Mouse (Mus musculus) activated CD4-positive, CD25-positive, alpha-beta regulatory T cell, adult 4 months (primary cell): Measurements from ENCODE around the gene Mccc1. TPM values are rescaled to one million over a fixed set of nuclear protein-coding genes. Genes with fewer than 3 reads are reported as not detected.

ENCODE experiments used
- ATAC-seq: one replicate; pipeline ENCODE4 v1.8.0; 2017
- polyA plus RNA-seq, 2 experiments: library from polyadenylated mRNA; unstranded; fragments of 100-300 nt; shearing (Covaris generic); gene quantifications; one replicate each; pipeline ENCODE4 v1.2.1; 2017

Mccc1 gene
- polyA plus RNA-seq, result 10 to 100 TPM; 12.8 to 20.5 TPM

DNA sequence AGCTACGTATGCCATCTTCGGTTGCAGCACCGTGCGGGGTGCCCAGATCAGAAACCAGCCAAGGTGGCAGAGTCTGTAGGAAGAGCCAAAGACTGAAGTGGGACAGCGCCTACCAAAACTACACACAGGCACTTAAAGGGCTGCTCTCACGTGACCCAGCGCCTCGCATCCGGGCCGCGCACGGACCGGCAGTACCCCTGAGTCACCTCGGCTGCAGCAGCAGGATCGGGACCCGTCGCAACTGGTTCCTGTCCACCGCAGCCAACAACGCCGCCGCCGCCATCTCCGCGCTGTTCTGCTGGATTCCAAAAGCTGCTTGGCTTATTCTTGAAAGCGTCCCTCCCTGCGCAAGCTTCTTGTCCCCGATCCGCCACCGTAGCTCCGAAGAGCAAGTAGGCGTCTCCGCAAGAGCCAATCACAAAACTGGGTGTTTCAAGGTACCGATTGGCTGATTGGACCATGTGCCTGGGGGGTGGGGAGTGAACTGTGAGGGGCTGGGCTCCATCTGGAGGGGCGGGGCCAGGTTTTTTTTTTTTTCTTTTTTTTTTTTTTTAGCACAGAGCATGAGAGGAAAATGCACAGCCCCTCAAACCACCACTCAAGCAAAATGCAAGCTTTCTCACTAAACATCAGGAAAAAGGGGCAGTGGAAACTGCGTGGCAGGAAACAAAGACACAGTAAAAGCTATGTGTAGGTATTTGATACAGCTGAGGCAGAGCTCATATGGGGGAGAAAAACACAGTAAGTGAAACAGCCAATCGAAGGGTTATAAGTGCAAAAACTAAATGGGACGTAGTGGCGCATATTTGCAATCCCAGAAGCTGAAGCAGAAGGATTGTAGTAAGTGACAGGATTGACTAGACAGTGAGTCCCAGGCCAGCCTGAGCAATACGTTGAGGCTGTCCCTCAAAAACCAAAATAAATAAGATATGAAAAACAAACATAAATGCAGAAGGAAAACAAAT lies at the start of gene Mccc1:
TSS of gene Mccc1 (minus strand) at position 404 of the 965 bp plus-strand sequence.
- peak; percentile 97 for ATAC-seq

DNA sequence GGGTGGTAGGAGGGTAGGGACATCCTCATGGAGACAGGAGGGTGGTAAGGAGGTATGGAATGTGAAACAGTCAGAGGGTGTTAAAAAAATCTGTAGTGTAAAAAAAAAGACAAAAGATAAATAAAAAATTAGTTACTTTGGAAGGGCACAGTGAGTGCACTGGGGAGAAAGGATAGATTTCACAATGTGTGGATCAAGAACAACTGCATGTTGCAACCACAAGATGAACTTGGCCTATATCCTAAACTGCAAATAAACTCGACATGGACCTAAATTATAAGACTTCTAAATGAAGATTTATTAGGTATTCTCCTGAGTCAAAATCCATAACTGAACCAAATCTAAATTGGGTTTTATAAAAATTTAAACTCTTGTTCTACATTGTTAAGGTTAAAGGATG lies 48.6 kb upstream of the Mccc1 start:
- no peak for ATAC-seq

GRCm38 (mm10) chr3:36045086-36045485 lies 44.6 kb upstream of the Mccc1 start:
- ATAC-seq, result no peak

- ATAC-seq, result no peak
Measured at GRCm38 (mm10) chr3:36044520-36044919, 44.0 kb upstream of the Mccc1 start.

DNA sequence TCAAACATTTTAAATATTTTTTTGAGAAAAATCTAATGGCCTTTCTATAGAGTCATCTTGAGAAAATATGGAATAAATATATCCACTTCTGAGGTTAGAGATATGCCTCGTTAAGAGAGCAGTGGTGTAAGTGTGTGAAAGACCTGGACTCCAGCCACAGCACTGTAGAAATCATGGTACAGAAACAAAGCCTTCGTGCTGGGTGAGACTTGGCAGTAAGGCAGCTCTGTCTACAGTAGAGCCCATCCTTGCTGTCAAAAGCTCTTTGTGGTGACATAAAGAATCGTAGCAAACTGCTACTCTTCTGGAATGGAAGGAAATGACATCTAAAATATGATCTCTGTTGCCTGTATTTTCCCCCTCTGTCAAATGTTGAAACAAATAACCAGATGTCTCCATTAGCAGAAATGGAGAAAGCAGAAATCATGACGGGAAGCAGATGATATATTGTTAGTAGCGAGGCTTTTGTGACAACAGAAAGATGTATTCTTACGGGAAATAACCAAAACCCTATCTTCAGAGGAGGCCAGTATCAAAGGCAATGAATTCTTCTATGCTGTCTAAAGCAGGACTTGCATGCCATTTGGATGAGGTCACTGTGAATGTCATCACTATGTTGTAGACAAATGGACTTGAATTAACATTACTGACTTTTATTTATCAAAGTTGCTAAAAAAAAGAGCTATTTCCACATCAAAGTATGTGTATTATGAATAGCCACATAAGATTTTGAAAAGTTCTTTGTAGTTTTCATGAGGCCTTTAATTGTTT lies 31.4 kb upstream of the Mccc1 start:
- no peak for ATAC-seq

- no peak for ATAC-seq
Measured at GRCm38 (mm10) chr3:36029993-36030392, 29.5 kb upstream of the Mccc1 start.

DNA sequence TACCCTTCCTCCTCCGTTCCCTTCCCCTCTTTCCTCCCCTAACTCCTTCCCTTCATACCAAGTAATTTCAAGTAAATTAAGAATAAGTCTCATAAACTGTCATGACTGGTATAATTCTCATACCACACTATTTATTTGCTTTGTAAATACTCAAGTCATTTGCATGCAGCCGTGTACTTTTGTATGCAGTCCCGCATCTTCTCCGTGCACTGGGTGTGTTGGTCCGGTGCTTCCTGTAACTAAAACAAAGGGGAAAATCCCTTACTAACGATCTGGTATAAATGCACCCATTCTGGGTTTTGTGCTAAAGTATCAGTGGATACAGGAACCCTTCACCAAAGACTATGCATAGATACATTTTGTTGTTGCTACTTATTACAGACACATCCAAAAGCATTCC lies 25.3 kb upstream of the Mccc1 start:
- ATAC-seq, result no peak

GRCm38 (mm10) chr3:36011239-36011638 lies 10.8 kb upstream of the Mccc1 start:
- no peak for ATAC-seq

- no peak for ATAC-seq
Measured at GRCm38 (mm10) chr3:36008411-36009154, 8.1 kb upstream of the Mccc1 start.

DNA sequence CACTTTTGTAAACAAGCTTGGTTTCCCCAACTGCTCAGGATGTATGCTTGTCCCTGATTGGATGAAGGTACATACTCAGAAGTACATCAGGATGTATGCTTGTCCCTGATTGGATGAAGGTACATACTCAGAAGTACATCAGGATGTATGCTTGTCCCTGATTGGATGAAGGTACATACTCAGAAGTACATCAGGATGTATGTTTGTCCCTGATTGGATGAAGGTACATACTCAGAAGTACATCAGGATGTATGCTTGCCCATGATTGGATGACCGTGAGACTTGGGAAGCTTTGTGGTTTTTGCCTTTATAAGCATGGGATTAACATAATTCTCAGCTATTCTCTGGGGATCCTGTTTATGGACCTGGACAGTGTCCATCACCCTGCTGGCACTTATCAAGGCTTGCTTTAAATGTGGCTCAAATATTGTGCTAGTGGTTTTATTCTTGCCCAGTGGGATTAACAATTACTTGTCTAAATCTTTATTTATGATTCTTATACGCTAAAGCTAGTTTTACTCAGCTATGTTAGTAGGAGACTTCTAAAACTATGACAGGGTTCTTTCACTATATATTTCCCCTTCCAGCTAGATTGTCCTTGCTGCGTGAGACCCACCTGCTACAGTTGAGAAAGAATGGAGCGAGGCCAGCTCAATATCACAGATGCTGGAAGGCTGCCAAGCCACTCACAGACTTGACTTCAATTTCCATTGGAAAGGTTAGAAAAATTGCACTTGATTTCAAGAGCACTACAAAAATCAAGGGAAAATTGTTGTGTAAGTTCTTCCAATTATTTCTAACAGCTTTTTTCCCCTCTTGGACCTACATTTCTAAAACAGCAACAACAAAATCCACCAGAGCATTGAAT lies 3.8 kb upstream of the Mccc1 start:
- ATAC-seq, result no peak

- no peak for ATAC-seq
Measured at GRCm38 (mm10) chr3:35994552-35995531, 5.6 kb downstream of the Mccc1 start.

- ATAC-seq, result no peak
Measured at GRCm38 (mm10) chr3:35990715-35991114, 9.8 kb downstream of the Mccc1 start.

GRCm38 (mm10) chr3:35988031-35988430 lies 12.4 kb downstream of the Mccc1 start:
- ATAC-seq, result no peak

DNA sequence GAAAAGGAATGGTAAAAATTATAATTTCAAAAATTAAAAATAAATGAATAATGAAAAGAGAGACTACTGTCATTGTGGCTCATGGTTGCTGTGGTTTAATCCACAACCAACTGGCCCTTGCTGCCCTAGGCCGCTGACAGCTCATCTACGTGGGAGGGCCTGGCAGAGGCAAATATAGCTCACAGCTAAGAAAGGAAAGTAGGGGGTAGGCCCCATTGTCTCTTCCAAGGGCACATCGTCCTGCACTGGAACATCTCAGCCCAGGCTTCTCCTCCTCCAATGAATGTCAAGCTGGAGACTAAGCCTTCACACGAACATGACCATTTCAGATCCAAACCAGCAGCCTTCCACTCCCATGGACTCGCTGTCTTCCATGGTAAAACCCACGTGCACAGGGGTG lies 14.2 kb downstream of the Mccc1 start:
- no peak for ATAC-seq

DNA sequence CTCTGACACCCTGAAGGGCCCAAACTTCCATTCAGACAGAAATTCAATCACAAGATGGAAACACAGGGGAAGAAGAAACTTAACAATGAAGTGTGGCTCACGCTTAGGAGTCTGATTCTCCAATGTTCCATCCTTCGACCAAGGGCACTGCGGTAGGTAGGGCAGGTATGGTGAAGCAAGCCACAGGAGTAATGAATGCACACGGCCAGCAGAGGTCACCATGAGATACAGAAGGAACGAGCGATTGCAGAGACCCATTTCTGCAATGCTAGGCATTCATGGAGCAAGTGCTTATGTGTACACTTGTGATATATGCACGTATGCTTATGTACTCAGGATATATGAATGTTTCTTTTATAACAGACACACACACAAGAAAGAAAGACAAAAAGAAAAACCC lies 26.9 kb downstream of the Mccc1 start:
- ATAC-seq, result peak; percentile 81

DNA sequence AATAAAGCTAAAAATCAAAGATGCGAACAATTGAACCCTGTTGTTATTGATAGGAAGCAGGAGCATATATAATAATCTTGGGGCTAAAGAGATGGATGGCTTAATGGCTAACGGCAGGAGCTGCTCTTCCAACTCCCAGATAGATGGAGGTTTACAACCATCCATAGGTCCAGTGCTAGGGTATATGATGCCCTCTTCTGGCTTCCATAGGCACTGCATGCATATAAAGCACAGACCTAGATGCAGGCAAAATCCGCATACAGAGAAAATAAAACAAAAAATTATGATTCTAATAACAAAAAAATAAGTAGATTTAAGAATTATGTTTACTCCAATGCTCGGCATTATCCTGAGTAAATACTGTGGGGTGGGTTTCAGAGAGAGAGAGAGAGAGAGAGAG lies 27.5 kb downstream of the Mccc1 start:
- no peak for ATAC-seq

DNA sequence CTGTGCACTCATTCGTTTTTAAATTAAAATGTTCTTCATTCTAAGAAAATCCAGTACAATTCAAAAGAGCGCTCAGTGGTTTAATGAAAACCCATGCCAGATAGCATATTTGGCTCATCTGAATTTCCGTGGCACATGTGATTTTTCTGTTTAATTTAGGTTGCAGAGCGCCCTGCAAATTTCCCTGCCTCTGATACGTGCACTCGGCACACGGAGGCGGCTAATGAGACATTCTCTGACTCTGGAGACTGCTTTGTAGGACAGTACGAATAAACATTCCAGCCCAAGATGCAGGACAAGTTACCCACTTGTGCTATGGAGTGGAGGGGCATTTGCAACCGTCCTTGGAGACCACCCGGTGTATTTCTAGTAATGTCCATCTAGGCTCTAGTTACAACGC lies 29.3 kb downstream of the Mccc1 start:
- no peak for ATAC-seq

GRCm38 (mm10) chr3:35970441-35970840 lies 30.0 kb downstream of the Mccc1 start:
- ATAC-seq, result no peak

GRCm38 (mm10) chr3:35967366-35967921 lies 33.0 kb downstream of the Mccc1 start:
- no peak for ATAC-seq

DNA sequence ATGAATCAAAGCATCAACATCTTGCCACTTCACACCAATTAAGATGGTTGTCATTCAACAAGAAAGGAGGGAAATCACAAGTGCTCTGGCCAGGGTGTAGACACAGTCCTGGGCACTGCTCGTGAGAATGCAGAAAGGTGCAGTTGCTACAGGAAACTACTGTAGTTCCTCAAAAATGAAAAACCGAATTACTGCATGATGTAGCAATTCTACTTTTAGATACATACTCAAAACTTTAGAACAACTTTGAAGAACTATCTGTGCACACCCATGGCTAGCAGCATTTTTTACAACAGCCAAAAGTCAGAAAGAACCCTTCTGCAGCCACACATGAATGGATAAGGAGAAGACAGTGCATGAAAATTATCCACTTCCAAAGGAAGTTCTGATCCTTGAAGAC lies 34.0 kb downstream of the Mccc1 start:
- ATAC-seq, result no peak
